Mouse (Mus musculus) colon, adult 2 months (tissue): ENCODE results near the gene Bach1. TPM values are rescaled to one million over a fixed set of nuclear protein-coding genes. Genes with fewer than 3 reads are reported as not detected.

Experiments used
- polyA plus RNA-seq: library from polyadenylated mRNA; depleted of rRNA; stranded (reverse); fragments of >200 nt; gene quantifications from 2 replicates; pipeline ENCODE4 v1.2.3, GENCODE M21; 2012; rRNA removed

Bach1 gene
- 10.2 and 11.1 TPM in 2 replicates for polyA plus RNA-seq

DNA sequence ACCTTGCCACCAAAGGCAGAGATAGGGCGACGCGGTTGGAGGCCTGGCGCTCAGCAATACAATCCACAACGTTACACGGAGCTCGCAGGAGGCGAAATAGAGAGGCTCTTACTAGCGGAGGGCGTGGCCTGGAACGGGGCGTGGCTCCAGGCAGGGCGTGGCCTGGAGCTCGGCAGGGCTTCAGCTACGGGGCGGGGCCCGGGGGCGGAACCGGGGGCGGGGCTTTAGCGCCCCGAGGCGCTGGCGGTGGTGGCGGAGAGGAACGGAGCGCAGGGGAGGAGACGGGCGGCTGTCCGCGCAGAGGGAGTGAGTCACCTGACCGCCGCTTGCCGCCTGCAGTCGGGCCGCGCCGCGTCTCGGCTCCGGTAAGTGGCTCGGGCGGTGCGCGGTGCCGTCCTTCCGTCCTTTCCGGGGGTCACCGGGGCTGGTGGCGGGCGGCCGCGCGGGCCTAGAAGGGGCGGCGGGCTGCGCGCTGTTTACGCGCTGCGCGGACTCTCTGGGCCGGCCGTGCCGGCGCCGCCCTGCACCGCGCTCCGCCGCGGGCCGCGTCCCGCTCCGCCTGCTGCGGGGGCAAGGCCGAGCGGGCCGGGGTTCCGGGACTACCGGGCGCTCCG lies at the start of gene Bach1:
Gene Bach1, plus strand, starts transcription at position 254 of the 614 bp plus-strand sequence.

Other genes with a start within 250 kb of the Bach1 start
- gene Usp16, start 244.2 kb upstream of the Bach1 start, polyA plus RNA-seq: 10.1 and 15.6 TPM in 2 replicates
- gene Cct8, start 203.1 kb upstream of the Bach1 start, polyA plus RNA-seq: 11.4 and 15.0 TPM in 2 replicates
- 0.19 and 0.74 TPM in 2 replicates for gene Map3k7cl, start 145.6 kb upstream of the Bach1 start, polyA plus RNA-seq